Comparison of ENCODE assay signal across 24 mouse cellular contexts in genomic region chr13:95050398-95050797, GRCm38 (mm10).
DNase-seq lines count a peak whose midpoint lies in the region; TF ChIP-seq lines count a peak whose summit lies in the region.
"Had no signal": no experiment of that assay in that cellular context is flagged by ENCODE, and none has a peak within 500 bp of the region (broad histone marks: within the 10 kb centered on the region; RNA-seq: fewer than 3 reads in every experiment).

No protein-coding gene starts in this region.

- dilution Hi-C loops in CH12.LX (cut with MboI; ENCODE audit: extremely low pct_ligation_motif_present, extremely low pct_unique_long_range_greater_than_20kb, low sequenced_read_pairs), result no loop called here

- no peak overlapping the region for H3K27ac ChIP-seq in CH12.LX (ENCODE audit: insufficient read depth, low read depth)
- H3K27ac ChIP-seq in MEL (ENCODE audit: control insufficient read depth, low read depth, low read length), result no peak overlapping the region
- H3K27ac ChIP-seq: embryonic facial prominence, embryonic 13.5 days; embryonic facial prominence, embryonic 15.5 days; forebrain, embryonic 10.5 days; forebrain, embryonic 12.5 days; forebrain, embryonic 15.5 days had no signal

- no peak overlapping the region for H3K4me2 ChIP-seq in CH12.LX (ENCODE audit: insufficient read depth, low read depth, poor library complexity, severe bottlenecking)
- H3K4me2 ChIP-seq: embryonic facial prominence, embryonic 13.5 days; embryonic facial prominence, embryonic 15.5 days; forebrain, embryonic 12.5 days; forebrain, embryonic 15.5 days had no signal

- H3K79me2 ChIP-seq in CH12.LX (replicated peaks; ENCODE audit: control insufficient read depth, extremely low read depth, insufficient read depth, poor library complexity, severe bottlenecking) (no peaks in the 10 kb centered on the region), MEL (ENCODE audit: control insufficient read depth, insufficient read depth, low read length, poor library complexity) (no peaks in the 10 kb centered on the region)

- TF ChIP-seq CTCF in CH12.LX (conservative IDR thresholded peaks at IDR 0.05 in 1 of 2, IDR thresholded peaks at IDR 0.05 in 1 of 2; ENCODE audit: low read depth in 2 of 2, low read length in 2 of 2) (no peak), MEL (IDR thresholded peaks at IDR 0.05 in 2 of 3, conservative IDR thresholded peaks at IDR 0.05 in 1 of 3; ENCODE audit: control insufficient read depth in 1 of 3, insufficient read depth in 1 of 3, low read depth in 2 of 3, low read length in 3 of 3, poor library complexity in 1 of 3, severe bottlenecking in 1 of 3) (no peak)

- no peak overlapping the region for H3K9ac ChIP-seq in CH12.LX (ENCODE audit: insufficient read depth, low read depth)
- H3K9ac ChIP-seq in MEL (ENCODE audit: control insufficient read depth, low read depth, low read length, poor library complexity, severe bottlenecking), result no peak overlapping the region
- H3K9ac ChIP-seq: embryonic facial prominence, embryonic 13.5 days; embryonic facial prominence, embryonic 15.5 days; forebrain, embryonic 12.5 days; forebrain, embryonic 15.5 days; forebrain, postnatal 0 days had no signal

- H3K4me1 ChIP-seq in CH12.LX (ENCODE audit: control insufficient read depth in 1 of 2, insufficient read depth in 2 of 2) (peaks cover 0 to 2% of the 10 kb centered on the region in 2 experiments; a peak in 1 of 4 replicates), MEL (ENCODE audit: control insufficient read depth in 1 of 2, insufficient read depth in 2 of 2, low read length in 2 of 2) (no peaks in the 10 kb centered on the region)
- H3K4me1 ChIP-seq: embryonic facial prominence, embryonic 15.5 days; forebrain, embryonic 12.5 days; forebrain, embryonic 15.5 days had no signal

- in situ Hi-C loops in CH12.LX (cut with MboI; ENCODE audit: low pct_ligation_motif_present, low pct_unique_long_range_greater_than_20kb, low sequenced_read_pairs), result loop anchor here (25.0 kb wide), 1 partner anchor 237 kb away; no protein-coding TSS in a partner anchor

- no peak overlapping the region for H3K4me3 ChIP-seq in CH12.LX (replicated peaks in 1 of 3; ENCODE audit: low read depth in 2 of 3, low read length in 2 of 3, poor library complexity in 1 of 3)
- no peak overlapping the region for H3K4me3 ChIP-seq in MEL (ENCODE audit: control insufficient read depth in 1 of 2, insufficient read depth in 1 of 2, low read depth in 2 of 2, low read length in 2 of 2)
- H3K4me3 ChIP-seq: embryonic facial prominence, embryonic 13.5 days; embryonic facial prominence, embryonic 15.5 days; erythroblast, embryonic 14.5 days; forebrain, embryonic 10.5 days; forebrain, embryonic 12.5 days; forebrain, embryonic 15.5 days had no signal

- DNase-seq in heart, adult 11 months, result peak; percentile 79
- DNase-seq in heart, adult 18-20 months, result no peak
- no peak for DNase-seq in CH12.LX (ENCODE audit: extremely low read depth)
- DNase-seq in MEL (ENCODE audit: low read depth, low spot score), result no peak
- DNase-seq in thymus, postnatal 25 days, result no peak
- DNase-seq: adrenal gland, adult 2 months; adrenal gland, postnatal 10 days; adrenal gland, postnatal 25 days; B cell, adult 2 months; cerebellum, adult 11 months; cerebellum, adult 18-20 months; cerebellum, adult 8-10 months; cerebellum, adult 9-11 months; cerebellum, postnatal 14 days; cerebellum, postnatal 36 days; embryo, embryonic 11 days; forebrain, postnatal 0 days had no signal

- TF ChIP-seq RAD21 in CH12.LX (IDR thresholded peaks at IDR 0.05; ENCODE audit: low read depth, low read length) (no peak), MEL (IDR thresholded peaks at IDR 0.05; ENCODE audit: low read depth, low read length) (no peak)

- H3K9me3 ChIP-seq in CH12.LX (replicated peaks; ENCODE audit: low read length) (no peaks in the 10 kb centered on the region), MEL (replicated peaks; ENCODE audit: insufficient read depth, low read length) (no peaks in the 10 kb centered on the region)
- H3K9me3 ChIP-seq: embryonic facial prominence, embryonic 13.5 days; embryonic facial prominence, embryonic 15.5 days; forebrain, embryonic 10.5 days; forebrain, embryonic 12.5 days; forebrain, embryonic 15.5 days; G1E had no signal

- no peaks in the 10 kb centered on the region for H3K36me3 ChIP-seq in CH12.LX (replicated peaks in 1 of 2; ENCODE audit: control insufficient read depth in 1 of 2, insufficient read depth in 1 of 2, low read length in 1 of 2)
- H3K36me3 ChIP-seq in MEL (ENCODE audit: control insufficient read depth in 1 of 2, insufficient read depth in 2 of 2, low read length in 2 of 2), result no peaks in the 10 kb centered on the region
- H3K36me3 ChIP-seq: embryonic facial prominence, embryonic 13.5 days; embryonic facial prominence, embryonic 15.5 days; forebrain, embryonic 10.5 days; forebrain, embryonic 12.5 days; forebrain, embryonic 15.5 days; G1E had no signal

- no peaks in the 10 kb centered on the region for H3K27me3 ChIP-seq in CH12.LX (replicated peaks)
- H3K27me3 ChIP-seq in MEL (ENCODE audit: control insufficient read depth in 1 of 2, insufficient read depth in 2 of 2, low read length in 2 of 2), result no peaks in the 10 kb centered on the region
- H3K27me3 ChIP-seq: embryonic facial prominence, embryonic 13.5 days; embryonic facial prominence, embryonic 15.5 days; forebrain, embryonic 12.5 days; forebrain, embryonic 15.5 days had no signal

- TF ChIP-seq EP300 in CH12.LX (IDR thresholded peaks at IDR 0.05; ENCODE audit: low read length) (no peak), MEL (IDR thresholded peaks at IDR 0.05; ENCODE audit: low read depth in 1 of 2, low read length in 2 of 2) (no peak)

- no peak for TF ChIP-seq POLR2A in CH12.LX (IDR thresholded peaks at IDR 0.05; ENCODE audit: low read depth, low read length)
- no peak for TF ChIP-seq POLR2A in MEL (IDR thresholded peaks at IDR 0.05; ENCODE audit: control insufficient read depth in 1 of 2, insufficient read depth in 1 of 2, low read depth in 1 of 2, low read length in 2 of 2, poor library complexity in 1 of 2)

TF ChIP-seq in CH12.LX, 34 proteins besides CTCF, POLR2A, EP300 and RAD21:
- peak; percentile 64 for TF ChIP-seq ZNF384 (IDR thresholded peaks at IDR 0.05; ENCODE audit: low read depth, low read length)
- no peak for TF ChIP-seq UBTF (IDR thresholded peaks at IDR 0.05; ENCODE audit: low read depth, low read length)

TF ChIP-seq in MEL, 35 proteins besides CTCF, POLR2A, EP300 and RAD21:
- TF ChIP-seq POLR2AphosphoS2 (IDR thresholded peaks at IDR 0.05; ENCODE audit: low read length), result no peak
- TF ChIP-seq ZMIZ1 (IDR thresholded peaks at IDR 0.05; ENCODE audit: low read depth, low read length), result no peak
- TF ChIP-seq ZNF384 (IDR thresholded peaks at IDR 0.05; ENCODE audit: low read depth, low read length), result peak; percentile 57
TF ChIP-seq in MEL: peak in this region for 1.
